Comparison of ENCODE assay signal across 8 mouse cellular contexts in the genomic region with DNA sequence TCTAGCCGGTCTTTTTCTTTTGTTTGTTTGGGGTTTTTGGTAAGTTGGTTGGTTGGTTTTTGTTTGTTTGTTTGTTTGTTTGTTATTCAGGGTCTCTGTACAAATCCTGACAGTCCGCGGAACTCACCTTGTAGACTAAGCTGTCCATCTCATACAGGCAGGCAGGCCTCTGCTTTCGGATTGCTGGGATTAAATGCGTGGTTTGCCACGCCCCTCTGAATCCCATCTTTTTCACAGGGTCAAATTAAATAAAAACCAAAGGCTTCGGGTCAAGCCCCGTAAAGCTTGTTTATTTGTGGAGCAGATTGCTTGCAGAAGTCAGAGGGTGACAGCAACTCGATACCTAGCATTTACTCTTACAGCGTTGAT. TPM values are rescaled to one million over a fixed set of nuclear protein-coding genes. Genes with fewer than 3 reads are reported as not detected.
A peak's percentile ranks its signal among the peaks of the same experiment; 100 is the strongest.
DNase-seq lines count a peak whose midpoint lies in the region; ATAC-seq and TF ChIP-seq lines count a peak whose summit lies in the region.

A gene (plus strand): TSS at position 338 of the 369 bp plus-strand sequence.

- H3K27me3 ChIP-seq in liver, postnatal 0 days (ENCODE audit: insufficient read depth, low read length), result no peaks in the 10 kb centered on the region

- H3K27ac ChIP-seq in liver, postnatal 0 days (ENCODE audit: low read depth), result peak within 1 kb of the TSS; percentile 93

- no peak for ATAC-seq in inflammation-experienced regulatory T-cells, adult 6 months
- ATAC-seq in liver, postnatal 0 days, result peak; percentile 1; the same call in 1 of the 2 replicates
- no peak for ATAC-seq in cerebellum, adult (ENCODE audit: insufficient number of reproducible peaks, low FRiP score, low TSS enrichment)

- no peaks in the 10 kb centered on the region for H3K9me3 ChIP-seq in liver, postnatal 0 days (ENCODE audit: low read length)

- H3K4me3 ChIP-seq in liver, postnatal 0 days (ENCODE audit: low read depth, low read length), result peak within 1 kb of the TSS; percentile 74

- H3K4me1 ChIP-seq in liver, postnatal 0 days (ENCODE audit: insufficient read depth), result peaks cover 4% of the 10 kb centered on the region

- H3K36me3 ChIP-seq in liver, postnatal 0 days (replicated peaks; ENCODE audit: insufficient read depth, low read length), result 0 out of 2 replicates have a peak, but pooled peaks cover 6% of the 10 kb centered on the region

- DNase-seq in left cerebral cortex, adult 18-20 months (ENCODE audit: low spot score in 2 of 2), result no peak
- no peak for DNase-seq in left cerebral cortex, adult 9 months (ENCODE audit: low spot score in 2 of 2)
- DNase-seq in adrenal gland, postnatal 25 days, result no peak
- DNase-seq in gastrocnemius, postnatal 10 days, result no peak
- DNase-seq in liver, postnatal 0 days, result no peak
- no peak for DNase-seq in right cerebral cortex, postnatal 36 days (ENCODE audit: low spot score in 2 of 2)

- H3K9ac ChIP-seq in liver, postnatal 0 days (replicated peaks), result peak within 1 kb of the TSS; percentile 84

- TF ChIP-seq EP300 in liver, postnatal 0 days (IDR thresholded peaks at IDR 0.05; ENCODE audit: low read depth), result no peak

- peak within 1 kb of the TSS; percentile 94 for H3K4me2 ChIP-seq in liver, postnatal 0 days (ENCODE audit: low read depth, low read length)

- whole genome bisulfite sequencing in liver, postnatal 0 days (ENCODE audit: insufficient replicate concordance), result 9% methylated on average over 10 of the region's 10 CpGs

- no peak for TF ChIP-seq CTCF in liver, postnatal 0 days (IDR thresholded peaks at IDR 0.05; ENCODE audit: low read depth)

RNA-seq across cellular contexts. Expression of the gene that starts here (rescaled TPM):
- total RNA-seq in left cerebral cortex, adult 18-20 months (2021), result 10 to 100 TPM; 47.0 to 47.9 TPM
- 68.0 and 92.9 TPM in 2 replicates for total RNA-seq in adrenal gland, postnatal 25 days (2021)
- total RNA-seq in gastrocnemius, postnatal 10 days (2021), result 10 to 100 TPM; 35.5 to 46.9 TPM
- 10 to 100 TPM; 42.8 to 70.2 (median 61.6) TPM for polyA plus RNA-seq in inflammation-experienced regulatory T-cells, adult 6 months (2017; shearing (Covaris generic))
- 33.1 and 35.1 TPM in 2 replicates for polyA plus RNA-seq in liver, postnatal 0 days (2015; fragmentation: Nextera tagmentation; extraction: Ambion mirVana)
